Mouse (Mus musculus) kidney, adult 2 months (tissue): ENCODE results near the gene Gm12845. TPM values are rescaled to one million over a fixed set of nuclear protein-coding genes. Genes with fewer than 3 reads are reported as not detected.
"Not testable (repeated sequence)": the region's sequence is repeated elsewhere in the genome, so short reads cannot be mapped to it uniquely, and the experiment has no call there.

Experiments used
- DNase-seq: peaks from one replicate; pipeline ENCODE4 v3.0.0; 2021
- H3K27ac ChIP-seq: fragments of 200-500 bp; 2 replicates; pipeline ENCODE4 v1.5.1; 2012; ENCODE audit warnings: low read depth, low read length, control low read depth, inconsistent platforms; ENCODE audit not compliant: insufficient read depth
- H3K27me3 ChIP-seq: fragments of 200-500 bp; replicated peaks from 2 replicates; pipeline ENCODE4 v1.6.1; 2012; ENCODE audit warnings: mild to moderate bottlenecking, moderate library complexity, low read length, inconsistent platforms; ENCODE audit not compliant: control insufficient read depth, insufficient read depth
- H3K36me3 ChIP-seq: fragments of 200-500 bp; 2 replicates; pipeline ENCODE4 v1.6.1; 2012; ENCODE audit warnings: mild to moderate bottlenecking, moderate library complexity, low read length, inconsistent platforms; ENCODE audit not compliant: control insufficient read depth, insufficient read depth
- H3K4me1 ChIP-seq: fragments of 200-500 bp; 2 replicates; pipeline ENCODE4 v1.6.1; 2011; ENCODE audit warnings: low read length; ENCODE audit not compliant: control insufficient read depth, insufficient read depth
- H3K4me3 ChIP-seq: fragments of 200-500 bp; 2 replicates; pipeline ENCODE4 v1.5.1; 2011; ENCODE audit warnings: mild to moderate bottlenecking, low read depth, low read length, control low read depth; ENCODE audit not compliant: insufficient read depth
- CTCF ChIP-seq: fragments of 200-500 bp; conservative IDR thresholded peaks from 2 replicates; pipeline ENCODE4 v1.5.1; 2011; ENCODE audit warnings: low read depth, mild to moderate bottlenecking, control low read depth, low read length, moderate library complexity, mixed read lengths; ENCODE audit not compliant: insufficient read depth, insufficient read length
- POLR2A ChIP-seq: fragments of 200-500 bp; IDR thresholded peaks from one replicate; pipeline ENCODE4 v1.6.1; 2011; ENCODE audit warnings: low read depth, low read length, control low read depth
- WGBS: fragments of 180-500 bp; shearing (Covaris S2); methylation state at CpG from one replicate; pipeline ENCODE4 v1.1.7; 2018; 5-methylcytosine and 5-hydroxymethylcytosine counted together
- polyA plus RNA-seq: library from polyadenylated mRNA; depleted of rRNA; stranded (reverse); fragments of >200 nt; gene quantifications from 2 replicates; pipeline ENCODE4 v1.2.3, GENCODE M21; 2012

Gene Gm12845
- polyA plus RNA-seq, 1 experiment = not detected

DNA sequence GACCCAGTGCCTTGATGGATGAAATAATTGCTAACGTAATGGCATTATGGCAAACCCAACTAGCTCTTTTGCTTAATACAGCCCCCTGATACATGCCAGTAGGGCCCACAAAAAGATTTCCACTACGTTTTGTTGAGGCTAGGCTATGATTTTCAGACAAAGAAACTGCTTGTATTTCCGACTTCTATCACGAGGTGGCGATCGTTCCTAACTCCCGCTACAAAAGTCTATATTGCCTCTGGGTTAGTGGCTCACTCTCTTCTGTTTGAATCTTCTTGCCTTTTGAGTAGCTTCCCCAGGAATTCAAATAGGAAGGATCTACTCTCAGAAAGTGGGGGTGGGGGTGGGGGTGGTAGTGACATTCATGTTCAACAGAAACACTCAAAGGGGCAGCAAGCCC lies 18.9 kb upstream of the Gm12845 start:
- WGBS = 5% methylated on average over 7 of the region's 7 CpGs
- DNase-seq = peak; percentile 33
- Histone ChIP-seq H3K36me3 (no peaks in the 10 kb centered on the region), H3K27ac (no peak overlapping the region), H3K4me3 (no peak overlapping the region), H3K27me3 (no peaks in the 10 kb centered on the region), H3K4me1 (no peaks in the 10 kb centered on the region)
- peak; percentile 38 for TF ChIP-seq CTCF
- no peak for TF ChIP-seq POLR2A

- no peaks in the 10 kb centered on the region for H3K4me1 ChIP-seq
- H3K27ac ChIP-seq = no peak overlapping the region
- 48% methylated on average over 3 of the region's 3 CpGs for WGBS
- H3K4me3 ChIP-seq = no peak overlapping the region
- peak; percentile 8 for DNase-seq
- no peaks in the 10 kb centered on the region for H3K36me3 ChIP-seq
- H3K27me3 ChIP-seq = no peaks in the 10 kb centered on the region
- TF ChIP-seq POLR2A (no peak), CTCF (no peak)
Observed at GRCm38 (mm10) chr4:117708780-117709550, 15.2 kb upstream of the Gm12845 start.

- H3K27ac ChIP-seq = no peak overlapping the region
- TF ChIP-seq CTCF (no peak), POLR2A (no peak)
- no peaks in the 10 kb centered on the region for H3K27me3 ChIP-seq
- DNase-seq = no peak
- no peaks in the 10 kb centered on the region for H3K36me3 ChIP-seq
- 84% methylated on average over 3 of the region's 3 CpGs for WGBS
- H3K4me1 ChIP-seq = no peaks in the 10 kb centered on the region
- H3K4me3 ChIP-seq = no peak overlapping the region
Observed at GRCm38 (mm10) chr4:117712314-117712713, 11.9 kb upstream of the Gm12845 start.

GRCm38 (mm10) chr4:117713303-117714098 lies 10.7 kb upstream of the Gm12845 start:
- Histone ChIP-seq H3K27ac (no peak overlapping the region), H3K4me1 (no peaks in the 10 kb centered on the region), H3K36me3 (no peaks in the 10 kb centered on the region), H3K27me3 (no peaks in the 10 kb centered on the region), H3K4me3 (no peak overlapping the region)
- TF ChIP-seq POLR2A (no peak), CTCF (no peak)
- DNase-seq = no peak
- WGBS = 84% methylated on average over 6 of the region's 6 CpGs

GRCm38 (mm10) chr4:117731926-117732325 lies 7.7 kb downstream of the Gm12845 start:
- H3K36me3 ChIP-seq = no peaks in the 10 kb centered on the region
- DNase-seq = no peak
- no peak overlapping the region for H3K4me3 ChIP-seq
- TF ChIP-seq POLR2A (no peak), CTCF (no peak)
- H3K4me1 ChIP-seq = no peaks in the 10 kb centered on the region
- no peaks in the 10 kb centered on the region for H3K27me3 ChIP-seq
- H3K27ac ChIP-seq = no peak overlapping the region
- WGBS = 75% methylated on average over 3 of the region's 3 CpGs

DNA sequence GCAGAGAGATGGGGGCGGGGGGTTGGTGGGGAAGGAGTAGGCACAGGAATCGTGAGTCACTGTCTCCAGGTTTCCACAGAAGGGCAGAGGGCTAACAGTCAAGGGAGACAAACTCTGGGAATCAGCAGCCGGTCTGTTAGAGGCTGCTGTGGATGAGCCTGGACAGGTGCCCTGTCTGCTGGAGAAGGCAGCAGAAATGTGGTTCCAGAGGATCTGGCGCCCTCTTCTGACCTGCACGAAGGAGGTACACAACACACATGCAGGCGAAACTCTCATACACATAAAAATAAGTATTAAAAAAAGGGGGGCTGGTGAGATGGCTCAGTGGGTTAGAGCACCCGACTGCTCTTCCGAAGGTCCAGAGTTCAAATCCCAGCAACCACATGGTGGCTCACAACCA lies 13.3 kb downstream of the Gm12845 start:
- no peaks in the 10 kb centered on the region for H3K27me3 ChIP-seq
- H3K4me1 ChIP-seq = no peaks in the 10 kb centered on the region
- H3K27ac ChIP-seq = no peak overlapping the region
- TF ChIP-seq POLR2A = no peak
- TF ChIP-seq CTCF = peak; percentile 65
- H3K4me3 ChIP-seq = no peak overlapping the region
- no peaks in the 10 kb centered on the region for H3K36me3 ChIP-seq
- peak; percentile 24 for DNase-seq
- 47% methylated on average over 8 of the region's 8 CpGs for WGBS

- DNase-seq, H3K27ac ChIP-seq, H3K27me3 ChIP-seq, H3K4me3 ChIP-seq, H3K4me1 ChIP-seq, H3K36me3 ChIP-seq: not testable (repeated sequence)
- WGBS = 52% methylated on average over 5 of the region's 5 CpGs
Observed at GRCm38 (mm10) chr4:117752469-117752868, 28.3 kb downstream of the Gm12845 start.
